Mouse (Mus musculus): ENCODE data around the gene Tlr8.

Tlr8 gene

DNA sequence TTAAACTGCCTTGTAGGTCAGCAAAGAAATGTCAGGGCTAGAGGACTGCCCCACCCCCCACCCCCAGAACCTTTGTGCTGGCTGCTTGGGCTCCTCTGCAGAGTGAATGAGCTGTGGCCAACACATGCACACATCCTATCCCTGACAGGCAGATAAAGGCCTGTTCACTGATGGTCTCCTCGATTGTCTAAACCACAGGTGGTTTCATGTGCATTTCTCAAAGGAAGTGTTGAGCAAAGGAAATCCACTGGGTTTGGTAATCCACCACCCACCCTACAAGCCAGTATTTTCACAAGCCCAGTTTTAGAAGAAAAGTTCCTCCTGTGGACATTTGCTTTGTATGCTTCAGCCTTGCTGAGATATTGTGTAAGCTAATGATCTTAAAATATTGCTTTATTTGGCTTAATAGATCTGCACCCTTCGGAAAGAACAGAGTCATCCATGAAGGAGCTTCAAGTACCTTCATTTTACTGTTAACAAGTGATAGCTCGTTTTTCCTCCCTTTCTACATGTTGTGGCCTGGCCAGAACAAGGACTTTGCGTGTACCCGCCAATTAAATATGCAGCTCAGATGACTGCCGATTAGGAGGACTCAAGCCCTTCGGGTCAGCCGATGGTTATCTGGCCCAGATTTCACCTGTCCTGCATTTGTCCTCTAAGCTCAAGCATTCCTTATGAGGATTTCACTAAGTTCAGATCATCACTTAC is 58.2 kb downstream of the Tlr8 start:
- peak; percentile 64 for DNase-seq (ENCODE audit: low read depth, low spot score)

DNA sequence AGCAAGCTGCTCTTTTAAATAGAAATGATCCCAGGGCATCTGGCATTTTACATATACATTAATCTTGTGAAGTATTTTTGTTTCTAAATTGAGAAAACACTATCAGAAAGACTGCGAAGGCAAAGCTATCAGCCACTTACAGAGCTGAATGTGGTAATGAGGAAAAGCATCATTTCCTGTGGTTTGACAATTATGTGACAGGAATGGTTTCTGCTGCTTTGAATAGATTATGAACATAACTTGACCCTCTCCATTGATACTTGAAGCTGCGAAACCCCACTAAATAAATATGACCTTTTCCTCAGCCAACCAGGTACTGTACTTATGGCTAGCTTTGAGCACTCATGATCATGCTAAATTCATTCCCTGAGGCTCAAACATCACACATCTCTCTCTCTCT is 62.8 kb downstream of the Tlr8 start:
- DNase-seq (ENCODE audit: low read depth, low spot score), result peak; percentile 66

DNA sequence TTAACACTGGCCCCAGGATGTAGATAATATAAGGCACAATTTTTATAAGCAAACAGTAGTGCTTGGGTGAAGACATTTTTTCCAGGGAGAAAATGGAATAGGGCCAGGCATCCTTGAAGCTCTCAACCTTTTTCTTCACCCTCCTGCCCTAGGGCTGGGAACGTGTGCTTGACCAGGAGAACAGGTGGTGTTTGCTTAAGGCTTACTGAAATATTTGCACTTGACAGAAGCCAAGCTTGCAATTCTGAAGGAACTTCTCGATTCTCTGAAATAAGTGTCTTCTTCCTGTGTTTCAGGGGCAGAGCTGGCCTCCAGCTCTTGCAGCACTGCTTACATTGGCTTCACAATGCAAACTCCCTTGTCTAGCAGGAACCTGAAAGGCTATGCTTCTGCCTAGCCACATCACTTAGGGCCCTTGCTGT is 68.9 kb downstream of the Tlr8 start:
- DNase-seq (ENCODE audit: low read depth, low spot score), result no peak
